Mouse (Mus musculus): ENCODE results near the gene Efnb3. TPM values are rescaled to one million over a fixed set of nuclear protein-coding genes. Genes with fewer than 3 reads are reported as not detected.

The Efnb3 gene
- total and polyA plus RNA-seq, 3 experiments: 0.23 to 0.72 TPM; not detected in 1

- H3K36me3 ChIP-seq (ENCODE audit: control insufficient read depth in 1 of 2, insufficient read depth in 2 of 2, low read length in 2 of 2): peaks cover 0 to 39% of the 10 kb centered on the region in 2 experiments; a peak in 2 of 4 replicates
- H3K79me2 ChIP-seq (ENCODE audit: control insufficient read depth, insufficient read depth, low read length, poor library complexity): peaks cover 6% of the 10 kb centered on the region
- H3K9me3 ChIP-seq (replicated peaks; ENCODE audit: insufficient read depth, low read length): no peaks in the 10 kb centered on the region
- H3K27ac ChIP-seq (ENCODE audit: control insufficient read depth, low read depth, low read length): 0 out of 2 replicates have a peak overlapping the region, but pooled peaks have one; percentile 11
- H3K9ac ChIP-seq (ENCODE audit: control insufficient read depth, low read depth, low read length, poor library complexity, severe bottlenecking): no peak overlapping the region
- peak; percentile 48 for DNase-seq (ENCODE audit: low read depth, low spot score)
- peaks cover 35 to 58% of the 10 kb centered on the region in 2 experiments for H3K4me1 ChIP-seq (ENCODE audit: control insufficient read depth in 1 of 2, insufficient read depth in 2 of 2, low read length in 2 of 2)
- no peaks in the 10 kb centered on the region for H3K27me3 ChIP-seq (ENCODE audit: control insufficient read depth in 1 of 2, insufficient read depth in 2 of 2, low read length in 2 of 2)
- TF ChIP-seq HCFC1 (IDR thresholded peaks at IDR 0.05; ENCODE audit: low read depth, low read length) (no peak), NRF1 (IDR thresholded peaks at IDR 0.05; ENCODE audit: insufficient read depth, low read depth, low read length, poor library complexity, severe bottlenecking) (no peak), MXI1 (IDR thresholded peaks at IDR 0.05; ENCODE audit: low read depth, low read length) (0 out of 2 replicates have a peak, but pooled peaks have one; percentile 18), ZMIZ1 (IDR thresholded peaks at IDR 0.05; ENCODE audit: low read depth, low read length) (no peak), RCOR1 (IDR thresholded peaks at IDR 0.05; ENCODE audit: low read depth, low read length) (no peak), POLR2AphosphoS5 (IDR thresholded peaks at IDR 0.05; ENCODE audit: borderline replicate concordance, low read depth, low read length) (no peak), MYC (IDR thresholded peaks at IDR 0.05; ENCODE audit: low read depth, low read length) (peak; percentile 78), ZNF384 (IDR thresholded peaks at IDR 0.05; ENCODE audit: low read depth, low read length) (peak; percentile 43; the same call in 1 of the 2 replicates), ELF1 (IDR thresholded peaks at IDR 0.05; ENCODE audit: low read depth, low read length) (no peak), MAZ (IDR thresholded peaks at IDR 0.05; ENCODE audit: low read depth, low read length) (no peak), EP300 (IDR thresholded peaks at IDR 0.05; ENCODE audit: low read depth in 1 of 2, low read length in 2 of 2) (no peak), POLR2A (IDR thresholded peaks at IDR 0.05; ENCODE audit: control insufficient read depth in 1 of 2, insufficient read depth in 1 of 2, low read depth in 1 of 2, low read length in 2 of 2, poor library complexity in 1 of 2) (no peak), POLR2AphosphoS2 (IDR thresholded peaks at IDR 0.05; ENCODE audit: low read length) (no peak), CTCF (IDR thresholded peaks at IDR 0.05 in 2 of 3, conservative IDR thresholded peaks at IDR 0.05 in 1 of 3; ENCODE audit: control insufficient read depth in 1 of 3, insufficient read depth in 1 of 3, low read depth in 2 of 3, low read length in 3 of 3, poor library complexity in 1 of 3, severe bottlenecking in 1 of 3) (no peak), MEF2A (IDR thresholded peaks at IDR 0.05; ENCODE audit: extremely low read depth, insufficient replicate concordance, low read depth, low read length, poor library complexity, severe bottlenecking) (no peak), MAX (IDR thresholded peaks at IDR 0.05; ENCODE audit: low read length) (peak; percentile 62), USF1 (IDR thresholded peaks at IDR 0.05; ENCODE audit: low read depth, low read length) (no peak), USF2 (IDR thresholded peaks at IDR 0.05; ENCODE audit: borderline replicate concordance in 1 of 2, insufficient read depth in 1 of 2, low read depth in 1 of 2, low read length in 2 of 2) (no peak), SMC3 (IDR thresholded peaks at IDR 0.05; ENCODE audit: low read depth, low read length) (no peak), UBTF (IDR thresholded peaks at IDR 0.05; ENCODE audit: borderline replicate concordance, insufficient read depth, low read depth, low read length) (no peak), CHD1 (IDR thresholded peaks at IDR 0.05; ENCODE audit: low read depth, low read length) (no peak), ETS1 (IDR thresholded peaks at IDR 0.05; ENCODE audit: low read depth, low read length) (no peak), SIN3A (IDR thresholded peaks at IDR 0.05; ENCODE audit: low read length) (no peak; the same call in 1 of the 2 replicates), ZC3H11A (IDR thresholded peaks at IDR 0.05; ENCODE audit: low read depth, low read length) (no peak), MYB (IDR thresholded peaks at IDR 0.05; ENCODE audit: low read depth, low read length) (no peak)
- H3K4me3 ChIP-seq (ENCODE audit: control insufficient read depth in 1 of 2, insufficient read depth in 1 of 2, low read depth in 2 of 2, low read length in 2 of 2): no peak overlapping the region; a peak in 1 of 4 replicates
Observed at GRCm38 (mm10) chr11:69606832-69607231, 46.8 kb upstream of the Efnb3 start.

Data from MEL (cell line).